Mouse (Mus musculus) adrenal gland, adult 2 months (tissue): ENCODE results near the gene Vta1. TPM values are rescaled to one million over a fixed set of nuclear protein-coding genes. Genes with fewer than 3 reads are reported as not detected.

Experiments used
- polyA plus RNA-seq: library from polyadenylated mRNA; depleted of rRNA; stranded (reverse); fragments of >200 nt; gene quantifications from 2 replicates; pipeline ENCODE4 v1.2.3, GENCODE M21; 2012; rRNA removed
- total RNA-seq, 2 experiments: library from RNA; stranded (reverse); gene quantifications; 2 replicates each; pipeline ENCODE4 v1.2.3; 2021

Vta1 gene
- total and polyA plus RNA-seq, 3 experiments = 53.6 to 102 (median 66.7) TPM

Other genes with a start within 250 kb of the Vta1 start
- 1 to 10 TPM; 1.5 to 2.6 TPM for gene Adgrg6, start 159.9 kb downstream of the Vta1 start, total RNA-seq
- 0.45 and 0.62 TPM in 2 replicates for gene Adgrg6, start 159.9 kb downstream of the Vta1 start, polyA plus RNA-seq
- gene Nmbr, start within 50 bp of the Vta1 start, total RNA-seq = under 1 TPM; 0.38 to 0.49 TPM
- gene Nmbr, start within 50 bp of the Vta1 start, polyA plus RNA-seq = not detected in 2 replicates
- not detected for gene Gje1, start 12.7 kb upstream of the Vta1 start, total RNA-seq
- gene Gje1, start 12.7 kb upstream of the Vta1 start, polyA plus RNA-seq = not detected in 2 replicates